In the genomic region with DNA sequence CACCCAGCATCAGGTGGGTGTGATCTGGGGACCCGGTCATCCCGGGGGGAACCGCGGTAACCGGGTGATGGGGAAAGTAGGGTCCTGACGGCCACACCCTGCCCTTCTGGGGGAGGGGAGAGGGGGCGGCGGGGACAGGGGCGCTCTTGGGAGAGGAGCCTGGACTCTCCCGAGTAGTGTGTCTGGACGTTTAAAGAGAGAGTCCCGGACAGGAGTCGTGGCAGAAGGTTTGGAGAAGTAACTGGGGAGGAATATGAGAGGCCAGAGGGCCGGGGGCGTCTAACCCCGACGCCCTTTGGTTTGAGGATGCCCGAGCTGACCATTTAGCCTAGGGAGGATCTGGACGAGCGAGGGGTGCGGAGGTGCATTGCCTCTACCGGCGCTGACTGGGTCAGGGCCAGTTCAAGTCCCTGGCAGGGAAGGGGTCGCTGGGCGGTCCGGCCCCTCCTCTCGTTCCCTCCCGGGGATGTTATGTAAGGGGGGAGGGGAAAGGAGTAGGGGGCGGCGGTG, we compare ENCODE assay signal across 8 mouse cellular contexts. TPM values are rescaled to one million over a fixed set of nuclear protein-coding genes. Genes with fewer than 3 reads are reported as not detected.
DNase-seq lines count a peak whose midpoint lies in the region; ATAC-seq and TF ChIP-seq lines count a peak whose summit lies in the region.

No protein-coding gene starts in this region.

- no peak for DNase-seq in heart, postnatal 10 days
- DNase-seq in thymus, adult 2 months: no peak
- no peak for DNase-seq in thymus, postnatal 0 days (ENCODE audit: low spot score)
- peak; percentile 50 for DNase-seq in liver, embryonic 11.5 days (ENCODE audit: low spot score)
- no peak for DNase-seq in layer of hippocampus, postnatal 14 days (ENCODE audit: low spot score in 2 of 2)
- DNase-seq in layer of hippocampus, adult 9-10 months (ENCODE audit: low spot score): no peak

- no peak for TF ChIP-seq POLR2A in thymus, adult 2 months (IDR thresholded peaks at IDR 0.05; ENCODE audit: control insufficient read depth, extremely low read depth, insufficient read depth, low read length, poor library complexity)

- peak overlapping the region; percentile 86 for H3K4me3 ChIP-seq in heart, embryonic 12.5 days
- peak overlapping the region; percentile 58 for H3K4me3 ChIP-seq in thymus, adult 2 months (ENCODE audit: control insufficient read depth, insufficient read depth, low read length)
- H3K4me3 ChIP-seq in liver, embryonic 11.5 days (ENCODE audit: low read depth, low read length): peak overlapping the region; percentile 83

- H3K36me3 ChIP-seq in heart, embryonic 12.5 days: peaks cover 26% of the 10 kb centered on the region
- H3K36me3 ChIP-seq in thymus, adult 2 months (ENCODE audit: control insufficient read depth, insufficient read depth, low read length): no peaks in the 10 kb centered on the region
- H3K36me3 ChIP-seq in liver, embryonic 11.5 days (ENCODE audit: control insufficient read depth, insufficient read depth, low read length): peaks cover 17% of the 10 kb centered on the region

- WGBS in heart, embryonic 12.5 days: under 1% methylated on average over 26 of the region's 30 CpGs
- 2% methylated on average over 30 of the region's 30 CpGs for WGBS in thymus, adult 2 months
- under 1% methylated on average over 30 of the region's 30 CpGs for WGBS in liver, embryonic 11.5 days

- intact Hi-C loops in heart, postnatal 10 days (cut with DNase I): loop anchor here (10.0 kb wide), 1 partner anchor 287 kb away; the partner anchor contains the start of gene Ovca2

- ATAC-seq in heart, embryonic 12.5 days (ENCODE audit: insufficient number of reproducible peaks, low FRiP score): peak; percentile 1; the same call in 1 of the 2 replicates
- peak; percentile 1; the same call in 1 of the 2 replicates for ATAC-seq in liver, embryonic 11.5 days (replicated peaks; ENCODE audit: low FRiP score)
- ATAC-seq in megakaryocyte-erythroid progenitor cell, adult 5-6 weeks (replicated peaks; ENCODE audit: low FRiP score, low TSS enrichment, poor library complexity, severe bottlenecking): no peak

- no peak for TF ChIP-seq CTCF in thymus, adult 2 months (IDR thresholded peaks at IDR 0.05; ENCODE audit: borderline replicate concordance, control insufficient read depth, extremely low read depth, insufficient read depth, low read length, poor library complexity)

- peak overlapping the region; percentile 97 for H3K27ac ChIP-seq in heart, embryonic 12.5 days (ENCODE audit: poor library complexity, severe bottlenecking)
- no peak overlapping the region for H3K27ac ChIP-seq in thymus, adult 2 months (ENCODE audit: control insufficient read depth, insufficient read depth, low read length)
- peak overlapping the region; percentile 98 for H3K27ac ChIP-seq in liver, embryonic 11.5 days (ENCODE audit: low read depth, low read length)

- no peaks in the 10 kb centered on the region for H3K27me3 ChIP-seq in heart, embryonic 12.5 days (replicated peaks)
- H3K27me3 ChIP-seq in thymus, adult 2 months (ENCODE audit: control insufficient read depth, insufficient read depth, low read length): no peaks in the 10 kb centered on the region
- no peaks in the 10 kb centered on the region for H3K27me3 ChIP-seq in liver, embryonic 11.5 days (replicated peaks; ENCODE audit: control insufficient read depth, insufficient read depth, low read length)

- H3K4me2 ChIP-seq in heart, embryonic 12.5 days: peak overlapping the region; percentile 86
- peak overlapping the region; percentile 93 for H3K4me2 ChIP-seq in liver, embryonic 11.5 days

- peaks cover 42% of the 10 kb centered on the region for H3K4me1 ChIP-seq in heart, embryonic 12.5 days (replicated peaks)
- peaks cover 39% of the 10 kb centered on the region for H3K4me1 ChIP-seq in thymus, adult 2 months (replicated peaks; ENCODE audit: control insufficient read depth, insufficient read depth, low read length)
- H3K4me1 ChIP-seq in liver, embryonic 11.5 days (replicated peaks; ENCODE audit: control insufficient read depth, insufficient read depth, low read length): peaks cover 44% of the 10 kb centered on the region

- H3K9me3 ChIP-seq in heart, embryonic 12.5 days (replicated peaks): 0 out of 2 replicates have a peak, but pooled peaks cover 3% of the 10 kb centered on the region
- H3K9me3 ChIP-seq in liver, embryonic 11.5 days (ENCODE audit: control insufficient read depth, low read length): no peaks in the 10 kb centered on the region; the same call in 1 of the 2 replicates

- H3K9ac ChIP-seq in heart, embryonic 12.5 days: peak overlapping the region; percentile 94
- peak overlapping the region; percentile 68 for H3K9ac ChIP-seq in liver, embryonic 11.5 days (ENCODE audit: low read depth, low read length)

RNA-seq across cellular contexts. Expression of gene Tlcd2, which starts 0.3 kb away (rescaled TPM):
- polyA plus RNA-seq in heart, embryonic 12.5 days (2016; fragmentation: Nextera tagmentation; extraction: Ambion mirVana): 12.7 and 13.1 TPM in 2 replicates
- 1 to 10 TPM; 8.1 to 9.3 TPM for total RNA-seq in heart, postnatal 10 days (2021)
- polyA plus RNA-seq in thymus, adult 2 months (2012; rRNA removed): 13.0 and 14.4 TPM in 2 replicates
- polyA plus RNA-seq in thymus, postnatal 0 days (2015; fragmentation: Nextera tagmentation; extraction: Ambion mirVana): 9.7 and 13.8 TPM in 2 replicates
- polyA plus RNA-seq in liver, embryonic 11.5 days (2014; fragmentation: Nextera tagmentation; extraction: Ambion mirVana): 29.8 and 33.0 TPM in 2 replicates
- 13.8 and 19.9 TPM in 2 replicates for total RNA-seq in megakaryocyte-erythroid progenitor cell, adult 5-6 weeks (2014; fragmentation: Nextera tagmentation)
- total RNA-seq in megakaryocyte-erythroid progenitor cell, adult 5-6 weeks (2017): 9.5 and 14.7 TPM in 2 replicates
- 1 to 10 TPM in 1 of 2 experiments, under 1 TPM in 1; 0.45 to 1.0 TPM for total RNA-seq in layer of hippocampus, postnatal 14 days (2021)

RNA-seq across cellular contexts. Expression of gene Wdr81, which starts 7.3 kb away (rescaled TPM):
- 5.6 and 5.7 TPM in 2 replicates for polyA plus RNA-seq in heart, embryonic 12.5 days (2016; fragmentation: Nextera tagmentation; extraction: Ambion mirVana)
- total RNA-seq in heart, postnatal 10 days (2021): 1 to 10 TPM; 7.8 to 8.3 TPM
- polyA plus RNA-seq in thymus, adult 2 months (2012; rRNA removed): 52.1 and 53.7 TPM in 2 replicates
- 5.7 and 5.9 TPM in 2 replicates for polyA plus RNA-seq in thymus, postnatal 0 days (2015; fragmentation: Nextera tagmentation; extraction: Ambion mirVana)
- 21.8 and 21.9 TPM in 2 replicates for polyA plus RNA-seq in liver, embryonic 11.5 days (2014; fragmentation: Nextera tagmentation; extraction: Ambion mirVana)
- total RNA-seq in megakaryocyte-erythroid progenitor cell, adult 5-6 weeks (2014; fragmentation: Nextera tagmentation): 24.6 and 32.2 TPM in 2 replicates
- total RNA-seq in megakaryocyte-erythroid progenitor cell, adult 5-6 weeks (2017): 7.1 and 23.4 TPM in 2 replicates
- 10 to 100 TPM; 22.5 TPM for total RNA-seq in layer of hippocampus, postnatal 14 days (2021)

RNA-seq across cellular contexts. Expression of gene Serpinf2, which starts 22.4 kb away (rescaled TPM):
- 0.86 and 6.4 TPM in 2 replicates for polyA plus RNA-seq in heart, embryonic 12.5 days (2016; fragmentation: Nextera tagmentation; extraction: Ambion mirVana)
- total RNA-seq in heart, postnatal 10 days (2021): not detected
- 1.4 and 3.1 TPM in 2 replicates for polyA plus RNA-seq in thymus, adult 2 months (2012; rRNA removed)
- 0.10 TPM in 1 of 2 replicates, not detected in the other for polyA plus RNA-seq in thymus, postnatal 0 days (2015; fragmentation: Nextera tagmentation; extraction: Ambion mirVana)
- 321 and 377 TPM in 2 replicates for polyA plus RNA-seq in liver, embryonic 11.5 days (2014; fragmentation: Nextera tagmentation; extraction: Ambion mirVana)
- 1.3 TPM in 1 of 2 replicates, not detected in the other for total RNA-seq in megakaryocyte-erythroid progenitor cell, adult 5-6 weeks (2014; fragmentation: Nextera tagmentation)
- not detected in 2 replicates for total RNA-seq in megakaryocyte-erythroid progenitor cell, adult 5-6 weeks (2017)
- under 1 TPM; 0.62 to 0.71 TPM for total RNA-seq in layer of hippocampus, postnatal 14 days (2021)

RNA-seq across cellular contexts. Expression of gene Prpf8, which starts 24.8 kb away (rescaled TPM):
- 41.3 and 42.7 TPM in 2 replicates for polyA plus RNA-seq in heart, embryonic 12.5 days (2016; fragmentation: Nextera tagmentation; extraction: Ambion mirVana)
- total RNA-seq in heart, postnatal 10 days (2021): 100 to 1,000 TPM; 103 to 109 TPM
- 142 and 161 TPM in 2 replicates for polyA plus RNA-seq in thymus, adult 2 months (2012; rRNA removed)
- 39.2 and 40.0 TPM in 2 replicates for polyA plus RNA-seq in thymus, postnatal 0 days (2015; fragmentation: Nextera tagmentation; extraction: Ambion mirVana)
- polyA plus RNA-seq in liver, embryonic 11.5 days (2014; fragmentation: Nextera tagmentation; extraction: Ambion mirVana): 105 and 119 TPM in 2 replicates
- total RNA-seq in megakaryocyte-erythroid progenitor cell, adult 5-6 weeks (2014; fragmentation: Nextera tagmentation): 160 and 198 TPM in 2 replicates
- 118 and 144 TPM in 2 replicates for total RNA-seq in megakaryocyte-erythroid progenitor cell, adult 5-6 weeks (2017)
- total RNA-seq in layer of hippocampus, postnatal 14 days (2021): 100 to 1,000 TPM; 111 to 113 TPM

RNA-seq across cellular contexts. Expression of gene Serpinf1, which starts 39.3 kb away (rescaled TPM):
- 39.6 and 39.7 TPM in 2 replicates for polyA plus RNA-seq in heart, embryonic 12.5 days (2016; fragmentation: Nextera tagmentation; extraction: Ambion mirVana)
- total RNA-seq in heart, postnatal 10 days (2021): 10 to 100 TPM; 23.6 to 29.0 TPM
- 43.4 and 46.7 TPM in 2 replicates for polyA plus RNA-seq in thymus, adult 2 months (2012; rRNA removed)
- polyA plus RNA-seq in thymus, postnatal 0 days (2015; fragmentation: Nextera tagmentation; extraction: Ambion mirVana): 44.9 and 47.7 TPM in 2 replicates
- 217 and 224 TPM in 2 replicates for polyA plus RNA-seq in liver, embryonic 11.5 days (2014; fragmentation: Nextera tagmentation; extraction: Ambion mirVana)
- total RNA-seq in megakaryocyte-erythroid progenitor cell, adult 5-6 weeks (2014; fragmentation: Nextera tagmentation): 0.59 TPM in 1 of 2 replicates, not detected in the other
- 0.47 and 6.4 TPM in 2 replicates for total RNA-seq in megakaryocyte-erythroid progenitor cell, adult 5-6 weeks (2017)
- total RNA-seq in layer of hippocampus, postnatal 14 days (2021): 10 to 100 TPM; 20.3 to 36.0 TPM

Comparison
In these comparisons a context has a peak if more than half of its experiments do, and no peak if none do; other contexts are left out.
1. RNA of gene Serpinf2, which starts 22.4 kb away (polyA plus RNA-seq): 321 to 377 TPM in liver, embryonic 11.5 days; 0.86 to 6.4 TPM in heart, embryonic 12.5 days, 1.4 to 3.1 TPM in thymus, adult 2 months and 0.10 TPM in thymus, postnatal 0 days; every median in the first group is over 10 times any median in the second.
2. Peak in every context shown above with its lines, with median percentiles within 50 percentile points of each other: H3K4me3 ChIP-seq.